In the genomic region with DNA sequence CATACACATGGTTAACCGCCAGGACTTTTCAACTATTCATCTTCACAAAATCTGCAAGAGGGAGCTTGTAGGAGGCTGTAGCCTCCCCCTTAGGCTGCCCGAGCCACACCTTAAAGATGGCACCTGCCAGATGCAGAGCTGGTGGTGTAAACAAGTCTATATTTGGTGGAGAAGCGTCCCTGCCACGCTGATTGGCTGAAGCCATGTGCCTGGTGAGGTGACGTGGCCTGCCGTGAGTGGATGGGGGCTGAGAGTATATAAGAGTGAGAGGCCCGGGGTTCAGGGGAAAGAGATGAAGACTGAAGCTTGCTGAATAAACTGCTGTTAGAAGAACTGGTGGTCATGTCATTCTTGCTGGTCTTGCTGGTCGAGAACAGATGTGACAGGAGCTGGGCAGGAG, we compare ENCODE assay signal across 13 mouse cellular contexts. TPM values are rescaled to one million over a fixed set of nuclear protein-coding genes. Genes with fewer than 3 reads are reported as not detected.
"Had no signal": no experiment of that assay in that cellular context is flagged by ENCODE, and none has a peak within 500 bp of the region (broad histone marks: within the 10 kb centered on the region; RNA-seq: fewer than 3 reads in every experiment).

No protein-coding gene starts in this region.

RNA-seq across cellular contexts. Expression of a gene that starts 10.6 kb away (rescaled TPM):
- total RNA-seq: neutrophil, adult 5-6 weeks had no signal
- polyA plus RNA-seq: neural tube, embryonic 13.5 days; neural tube, embryonic 14.5 days; neural tube, embryonic 15.5 days; small intestine, adult 2 months; spleen, adult 2 months; stomach, embryonic 14.5 days; stomach, embryonic 15.5 days; stomach, embryonic 16.5 days; stomach, postnatal 0 days; testis, adult 2 months had no signal

RNA-seq across cellular contexts. Expression of a gene that starts 29.6 kb away (rescaled TPM):
- total RNA-seq: neutrophil, adult 5-6 weeks had no signal
- polyA plus RNA-seq: neural tube, embryonic 13.5 days; neural tube, embryonic 14.5 days; neural tube, embryonic 15.5 days; small intestine, adult 2 months; spleen, adult 2 months; stomach, embryonic 14.5 days; stomach, embryonic 15.5 days; stomach, embryonic 16.5 days; stomach, postnatal 0 days; testis, adult 2 months; thymus, postnatal 0 days; urinary bladder, adult 2 months had no signal

RNA-seq across cellular contexts. Expression of a gene that starts 59.1 kb away (rescaled TPM):
- total RNA-seq: neutrophil, adult 5-6 weeks had no signal
- polyA plus RNA-seq: neural tube, embryonic 13.5 days; neural tube, embryonic 14.5 days; neural tube, embryonic 15.5 days; small intestine, adult 2 months; spleen, adult 2 months; stomach, embryonic 14.5 days; stomach, embryonic 15.5 days; stomach, embryonic 16.5 days; stomach, postnatal 0 days; testis, adult 2 months; thymus, postnatal 0 days; urinary bladder, adult 2 months had no signal

RNA-seq across cellular contexts. Expression of a gene that starts 59.8 kb away (rescaled TPM):
- total RNA-seq: neutrophil, adult 5-6 weeks had no signal
- polyA plus RNA-seq: neural tube, embryonic 13.5 days; neural tube, embryonic 14.5 days; neural tube, embryonic 15.5 days; spleen, adult 2 months; stomach, embryonic 14.5 days; stomach, embryonic 15.5 days; stomach, embryonic 16.5 days; stomach, postnatal 0 days; testis, adult 2 months had no signal
